Mouse (Mus musculus) ES-E14 (cell line): Measurements from ENCODE around the gene Mrgprb3. TPM values are rescaled to one million over a fixed set of nuclear protein-coding genes. Genes with fewer than 3 reads are reported as not detected.

Experiments
- DNase-seq: peaks from one replicate; pipeline ENCODE4 v3.0.0-alpha.2; 2013; ENCODE audit warnings: low read depth, low spot score
- H3K27ac ChIP-seq: 2 replicates; pipeline ENCODE4 v1.5.1; 2012; ENCODE audit warnings: low read depth, mild to moderate bottlenecking, low read length, moderate library complexity, mixed read lengths; ENCODE audit not compliant: poor library complexity, insufficient read depth, severe bottlenecking
- H3K36me3 ChIP-seq: 2 replicates; pipeline ENCODE4 v1.6.1; 2012; ENCODE audit warnings: mild to moderate bottlenecking, low read length, moderate library complexity, mixed read lengths; ENCODE audit not compliant: control insufficient read depth, poor library complexity, insufficient read depth, severe bottlenecking
- H3K4me1 ChIP-seq, 2 experiments: fragments of 150-350 bp in 1 of 2; sonication (generic) in 1 of 2; 2 replicates each; pipeline ENCODE4 v1.6.1; 2012; ENCODE audit warnings: low read length in 2 of 2, mild to moderate bottlenecking in 1 of 2, mixed read lengths in 1 of 2; ENCODE audit not compliant: control insufficient read depth in 2 of 2, insufficient read depth in 2 of 2, poor library complexity in 1 of 2
- H3K4me3 ChIP-seq, 2 experiments: fragments of 150-350 bp in 1 of 2; sonication (generic) in 1 of 2; 2 replicates each; pipeline ENCODE4 v1.5.1; 2012; ENCODE audit warnings: low read length in 2 of 2, low read depth in 1 of 2, mild to moderate bottlenecking in 1 of 2, mixed read lengths in 1 of 2; ENCODE audit not compliant: insufficient read depth in 1 of 2, poor library complexity in 1 of 2, severe bottlenecking in 1 of 2
- H3K9ac ChIP-seq: 2 replicates; pipeline ENCODE4 v1.6.1; 2012; ENCODE audit warnings: low read depth, mild to moderate bottlenecking, low read length, mixed read lengths; ENCODE audit not compliant: poor library complexity, insufficient read depth, severe bottlenecking
- H3K9me3 ChIP-seq: fragments of 150-350 bp; sonication (generic); 2 replicates; pipeline ENCODE4 v1.6.1; 2012; ENCODE audit warnings: low read depth, mild to moderate bottlenecking, low read length; ENCODE audit not compliant: control insufficient read depth, insufficient read depth
- CHD2 ChIP-seq: IDR thresholded peaks from 2 replicates; pipeline ENCODE4 v1.6.1; 2014; ENCODE audit warnings: mild to moderate bottlenecking, low read depth, low read length, inconsistent platforms
- HCFC1 ChIP-seq: IDR thresholded peaks from 2 replicates; pipeline ENCODE4 v1.6.1; 2012; ENCODE audit warnings: low read length, inconsistent platforms, borderline replicate concordance; ENCODE audit not compliant: insufficient read depth
- MAFK ChIP-seq: IDR thresholded peaks from 2 replicates; pipeline ENCODE4 v1.6.1; 2014; ENCODE audit warnings: mild to moderate bottlenecking, low read depth, low read length, inconsistent platforms; ENCODE audit not compliant: insufficient read depth
- ZC3H11A ChIP-seq: IDR thresholded peaks from 2 replicates; pipeline ENCODE4 v1.6.1; 2012; ENCODE audit warnings: low read depth, mild to moderate bottlenecking, inconsistent platforms, low read length, borderline replicate concordance
- ZNF384 ChIP-seq: IDR thresholded peaks from 2 replicates; pipeline ENCODE4 v1.6.1; 2012; ENCODE audit warnings: low read depth, low read length, inconsistent platforms
- in situ Hi-C, 2 experiments: fragments of 600-800 bp; cut with MboI; formaldehyde crosslinking; loops; one replicate each; pipeline ENCODE4 v1.15.1; 2025; ENCODE audit warnings: low sequenced_read_pairs in 2 of 2, inconsistent platforms in 1 of 2; ENCODE audit not compliant: unreplicated experiment in 2 of 2
- total RNA-seq: library from RNA; depleted of rRNA; stranded (reverse); fragments of 300-350 nt; gene quantifications from 2 replicates; pipeline ENCODE4 v1.2.3, GENCODE M21; 2012; rRNA removed

Gene Mrgprb3
- not detected in 2 replicates for total RNA-seq

- Histone ChIP-seq H3K27ac (no peak within 1 kb of the TSS), H3K4me3 (no peak within 1 kb of the TSS), H3K36me3 (no peaks in the 10 kb centered on the region), H3K4me1 (no peaks in the 10 kb centered on the region), H3K9me3 (no peaks in the 10 kb centered on the region), H3K9ac (no peak within 1 kb of the TSS)
- in situ Hi-C loops, result no loop called here
- TF ChIP-seq ZNF384 (no peak), ZC3H11A (no peak), MAFK (no peak), HCFC1 (no peak), CHD2 (no peak)
- no peak for DNase-seq
These were observed at the start of gene Mrgprb3 for GRCm38 (mm10) chr7:48643711-48644110. TSS of gene Mrgprb3 (minus strand) at chr7:48643811.

Other genes starting within 250 kb of the Mrgprb3 start
- gene Mrgprb1, start 187.5 kb downstream of the Mrgprb3 start, total RNA-seq, result 1.1 TPM in 1 of 2 replicates, not detected in the other
- 0.48 and 0.67 TPM in 2 replicates for gene Mrgprx2, start 144.5 kb downstream of the Mrgprb3 start, total RNA-seq
- gene Mrgprb2, start 85.7 kb downstream of the Mrgprb3 start, total RNA-seq, result not detected in 2 replicates
- gene Zdhhc13, start 145.2 kb upstream of the Mrgprb3 start, total RNA-seq, result 55.9 and 58.0 TPM in 2 replicates
- gene Csrp3, start 204.2 kb upstream of the Mrgprb3 start, total RNA-seq, result 0.48 and 1.3 TPM in 2 replicates
- 10.5 and 12.1 TPM in 2 replicates for gene E2f8, start 237.8 kb upstream of the Mrgprb3 start, total RNA-seq